Mouse (Mus musculus): ENCODE results near the gene Krt13.

The Krt13 gene

DNA sequence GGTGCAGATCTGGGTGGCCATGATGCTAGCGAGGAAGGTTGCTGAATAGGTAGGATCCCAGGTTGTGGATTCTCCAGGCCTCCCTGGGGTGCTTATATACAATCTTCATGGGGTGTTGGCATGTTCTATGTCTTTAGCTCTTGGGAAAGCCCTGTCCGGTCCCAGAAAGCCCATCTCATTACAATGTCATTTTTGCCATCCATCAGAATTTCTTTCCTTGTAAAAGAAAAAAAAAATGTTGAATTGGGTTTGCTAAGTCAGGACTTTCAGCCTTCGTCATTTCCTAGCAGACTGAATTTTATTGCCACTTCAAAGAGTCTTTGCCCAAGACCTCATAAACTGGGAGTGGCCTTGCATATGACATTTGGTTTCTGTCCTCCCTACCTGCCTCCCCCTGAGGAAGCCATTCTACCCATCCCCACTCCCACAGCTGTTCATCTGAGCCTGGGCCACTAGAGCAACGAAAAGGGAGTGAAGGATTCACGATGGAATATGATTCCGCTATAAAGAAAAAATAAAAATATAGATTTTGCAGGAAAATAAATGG lies 15.7 kb downstream of the Krt13 start, which contains the start of gene Krt36:
Gene Krt36, minus strand, starts transcription at position 51 of the 547 bp plus-strand sequence.
- no peak for DNase-seq

DNA sequence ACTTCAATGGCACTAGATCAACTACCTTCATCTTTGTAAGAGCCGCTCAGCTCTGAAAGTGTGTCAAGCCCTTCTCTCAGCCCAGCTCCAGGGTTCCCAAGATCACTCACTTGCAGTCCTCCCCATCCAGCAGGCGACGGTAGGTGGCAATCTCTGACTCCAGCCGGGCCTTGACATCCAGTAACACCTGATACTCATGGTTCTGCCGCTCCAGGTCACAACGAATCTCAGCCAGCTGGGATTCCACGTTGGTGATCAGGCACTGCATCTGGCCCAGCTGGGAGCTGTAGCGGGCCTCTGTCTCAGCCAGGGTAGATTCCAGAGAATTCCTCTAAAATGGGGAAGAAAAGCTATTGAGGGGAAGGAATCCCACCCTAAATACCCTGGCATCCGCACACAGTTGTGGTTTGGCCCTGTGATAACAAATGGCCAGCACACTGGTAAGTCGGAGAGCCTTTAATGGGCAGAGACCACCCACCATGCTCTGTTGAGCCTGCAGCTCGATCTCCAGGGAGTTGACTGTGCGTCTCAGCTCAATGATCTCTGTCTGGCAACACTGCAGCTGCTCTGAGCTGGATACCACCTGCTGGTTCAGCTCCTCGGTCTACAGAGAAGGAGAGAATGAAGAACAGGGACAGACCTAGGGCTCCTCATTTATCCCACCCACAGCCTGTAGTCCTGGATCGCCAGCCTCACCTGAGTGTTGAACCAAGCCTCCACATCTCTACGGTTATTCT lies 18.5 kb downstream of the Krt13 start:
- no peak for DNase-seq

DNA sequence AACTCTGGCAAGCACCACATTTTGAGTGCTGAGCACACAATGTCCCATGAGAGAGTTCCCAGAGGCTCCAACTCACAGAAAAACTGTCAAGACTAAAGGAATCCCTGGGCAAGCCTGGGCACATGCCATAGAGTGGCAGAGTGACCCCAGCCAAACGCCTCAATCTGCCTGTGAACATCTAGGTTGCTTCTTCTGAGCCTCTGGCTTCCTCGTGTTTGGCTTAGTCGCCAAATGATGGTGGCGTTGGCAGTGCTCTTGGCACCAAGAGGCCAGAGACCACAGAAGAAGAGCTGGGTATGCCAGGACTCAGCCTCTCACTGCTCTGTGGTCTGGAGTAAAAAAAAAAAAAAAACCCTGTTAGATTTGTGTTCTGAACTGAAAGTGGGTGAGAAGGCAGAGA lies 21.0 kb downstream of the Krt13 start:
- no peak for DNase-seq

DNA sequence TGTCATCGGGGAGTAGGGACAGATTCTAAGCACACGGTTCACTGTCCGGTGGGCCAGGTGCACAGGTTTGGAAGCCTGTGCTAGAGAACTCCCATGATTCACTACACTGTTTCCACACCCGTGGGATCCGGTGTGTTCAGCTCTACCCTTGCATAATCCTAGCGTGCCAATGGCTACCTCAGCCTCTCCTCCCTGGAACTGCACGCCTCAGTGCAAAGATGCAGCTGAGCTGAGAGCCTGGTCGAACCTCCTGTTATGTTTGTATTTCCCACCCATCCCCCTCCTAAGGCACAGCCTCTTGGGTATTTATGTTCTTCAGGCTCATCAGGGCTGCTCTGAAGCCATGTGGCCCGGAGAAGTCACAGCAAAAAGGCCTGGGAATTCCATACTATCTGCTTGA lies 23.5 kb downstream of the Krt13 start:
- no peak for DNase-seq

DNA sequence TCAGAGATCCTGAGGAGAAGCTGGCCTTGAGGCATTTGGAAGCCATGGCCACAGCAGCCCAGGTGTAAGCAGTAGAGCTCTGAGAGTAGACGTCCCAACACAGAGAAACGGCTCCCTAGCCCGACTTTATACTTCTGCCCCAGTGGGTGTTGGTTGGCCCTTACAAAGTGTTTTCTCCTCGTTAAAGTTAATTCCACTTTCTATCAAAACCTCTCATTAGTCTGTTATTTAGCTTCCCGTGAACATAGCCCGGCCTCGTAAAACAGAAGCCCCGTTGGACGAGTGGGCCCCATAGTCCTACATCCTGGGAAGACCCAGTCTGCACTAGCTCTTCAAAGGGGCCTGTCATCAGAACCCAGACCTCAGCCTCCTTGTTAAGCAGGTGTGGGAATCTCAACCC lies 25.2 kb downstream of the Krt13 start, which contains the start of gene Krt35:
Gene Krt35, minus strand, starts transcription at position 101 of the 400 bp plus-strand sequence.
- DNase-seq = no peak

DNA sequence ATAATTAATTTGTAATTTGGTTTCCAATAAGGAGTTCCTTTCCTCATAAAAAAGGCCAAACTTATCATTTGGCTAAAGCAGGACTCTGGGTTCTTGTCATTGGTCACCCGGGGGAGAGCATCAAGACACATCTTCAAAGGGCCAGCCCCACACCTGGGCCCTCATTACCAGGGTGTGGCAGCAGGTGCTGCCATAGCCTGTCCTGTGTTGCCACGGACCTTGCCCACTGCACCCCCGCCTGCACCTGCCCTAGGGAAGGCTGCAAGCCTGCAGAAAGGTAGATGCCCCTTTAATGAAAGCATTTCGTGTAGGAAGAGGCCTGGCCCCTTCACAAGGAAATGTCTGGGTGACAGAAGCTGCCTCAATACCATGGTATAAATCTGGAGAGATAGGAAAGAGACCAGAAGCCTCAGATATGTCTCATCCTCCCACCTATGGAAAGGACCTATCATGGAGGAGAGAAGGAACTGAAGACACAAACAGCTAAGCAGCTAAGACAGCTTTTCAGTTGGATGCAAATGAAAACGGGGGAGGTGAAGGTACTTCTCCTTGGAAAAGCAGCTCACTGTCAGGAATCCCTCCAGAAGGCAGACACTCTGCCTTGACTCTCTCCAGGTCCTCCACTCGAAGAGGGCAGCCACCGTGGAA lies 32.9 kb downstream of the Krt13 start:
- no peak for DNase-seq

DNA sequence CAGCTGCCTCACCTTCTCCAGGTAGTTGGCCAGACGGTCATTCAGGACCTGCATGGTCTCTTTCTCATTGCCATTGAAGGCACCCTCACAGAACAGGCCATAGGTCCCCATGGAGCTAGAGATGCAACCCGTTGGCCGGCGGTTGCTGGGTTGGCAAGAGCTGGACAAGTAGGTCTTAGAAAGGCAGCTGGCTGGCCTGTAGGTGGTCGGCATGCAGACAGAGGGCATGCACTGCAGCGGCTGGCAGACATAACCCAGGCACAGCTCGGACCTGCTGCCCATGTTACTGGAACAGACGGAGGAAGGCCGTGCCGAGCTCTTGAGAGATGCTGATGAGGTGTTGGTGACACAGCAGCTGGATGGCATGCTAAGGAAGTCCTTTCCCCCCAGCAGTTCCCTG lies 33.5 kb downstream of the Krt13 start, which contains the start of gene Krt32:
Gene Krt32, minus strand, starts transcription at position 366 of the 400 bp plus-strand sequence.
- no peak for DNase-seq

DNA sequence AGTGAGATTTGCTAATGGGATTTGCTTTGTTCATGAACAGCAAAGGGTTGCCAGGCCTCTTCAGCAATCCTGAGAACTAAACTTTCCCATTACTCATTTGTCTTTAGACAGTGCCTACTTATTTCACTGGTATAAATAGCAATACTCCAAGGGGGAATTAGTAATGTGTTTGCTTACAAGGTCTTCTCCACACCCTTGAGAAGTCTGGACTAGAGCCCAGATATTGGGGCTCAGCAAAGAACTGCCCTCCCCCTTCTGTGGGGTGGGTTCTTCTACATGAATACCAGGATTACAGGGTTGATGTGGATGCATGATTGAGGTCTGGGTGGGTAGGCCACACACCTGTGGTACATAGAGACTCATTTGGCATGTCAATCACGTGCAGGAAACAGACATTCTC lies 47.5 kb downstream of the Krt13 start:
- no peak for DNase-seq

Measured in thymus, postnatal 25 days (tissue).